Mouse (Mus musculus) E14TG2a.4 (cell line): ENCODE measurements at regions not wholly inside any gene's neighbourhood (a gene's known extent, or its start where the extent isn't known, plus 50 kb on each side); places are given as distances from the start of the nearest gene placed in this dataset.

Source experiments
- H3K27me3 ChIP-seq: 2 replicates; pipeline ENCODE4 v1.6.1; 2014; ENCODE audit warnings: low read length, control low read depth; ENCODE audit not compliant: insufficient read depth
- H3K36me3 ChIP-seq: 2 replicates; pipeline ENCODE4 v1.6.1; 2014; ENCODE audit warnings: low read length, control low read depth; ENCODE audit not compliant: insufficient read depth
- H3K4me1 ChIP-seq: replicated peaks from 2 replicates; pipeline ENCODE4 v1.6.1; 2014; ENCODE audit warnings: low read depth, low read length, control low read depth
- H3K4me3 ChIP-seq: replicated peaks from 2 replicates; pipeline ENCODE4 v1.5.1; 2014; ENCODE audit warnings: mild to moderate bottlenecking, low read length
- H3K9me3 ChIP-seq: 2 replicates; pipeline ENCODE4 v1.6.1; 2014; ENCODE audit warnings: low read length, control low read depth
- CTCF ChIP-seq: conservative IDR thresholded peaks from 2 replicates; pipeline ENCODE4 v1.5.1; 2014; ENCODE audit warnings: low read length
- NANOG ChIP-seq: IDR thresholded peaks from 2 replicates; pipeline ENCODE4 v1.6.1; 2014; ENCODE audit warnings: borderline replicate concordance, low read length, mixed read lengths
- POU5F1 ChIP-seq: IDR thresholded peaks from 2 replicates; pipeline ENCODE4 v1.6.1; 2014; ENCODE audit warnings: low read length, borderline replicate concordance

DNA sequence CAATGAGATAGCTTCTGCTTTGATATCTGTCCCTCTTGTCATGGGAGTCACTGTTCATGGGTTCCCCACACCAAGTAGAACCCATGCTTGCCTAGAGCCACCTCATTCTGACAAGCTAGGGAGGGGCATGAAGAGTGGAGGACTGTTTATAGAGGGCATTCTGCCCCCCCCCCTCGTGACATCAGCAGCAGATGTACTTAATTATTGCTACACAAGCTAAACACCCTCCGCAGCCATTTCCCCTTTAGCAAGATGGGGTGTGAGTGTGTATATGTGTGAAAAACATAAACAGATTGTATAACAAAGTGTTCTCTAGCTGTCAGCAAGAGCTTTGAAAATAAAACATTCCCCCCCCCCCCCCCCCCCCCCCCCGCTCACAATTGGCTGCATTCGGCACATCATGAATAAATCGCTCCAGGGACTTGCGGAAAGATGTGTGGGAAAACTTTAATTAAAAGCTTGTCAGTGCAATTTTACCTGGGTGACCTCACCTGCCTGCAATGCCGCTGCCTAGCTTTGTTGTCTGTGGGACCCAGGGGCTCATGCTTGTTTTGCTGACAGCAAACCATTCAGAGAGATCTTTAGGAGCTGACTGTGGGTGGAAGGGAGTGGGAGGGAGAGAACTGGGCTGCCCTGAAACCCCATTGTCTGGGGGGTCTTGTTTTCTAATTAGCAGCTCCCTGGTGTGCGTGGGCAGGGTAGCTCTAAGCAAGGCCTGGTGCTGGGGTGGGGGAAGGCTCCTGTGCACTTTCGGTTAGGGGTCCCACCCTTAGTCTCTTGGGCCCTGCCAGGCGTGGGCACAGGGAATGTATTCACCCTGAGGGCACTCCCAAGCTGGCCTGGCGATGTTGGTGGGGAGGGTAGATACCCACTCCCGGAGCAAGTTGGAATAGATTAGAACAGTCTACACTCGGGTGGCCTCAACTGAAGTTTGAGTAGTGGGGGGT lies 63.4 kb downstream of the Irx2 start:
- no peaks in the 10 kb centered on the region for H3K27me3 ChIP-seq

DNA sequence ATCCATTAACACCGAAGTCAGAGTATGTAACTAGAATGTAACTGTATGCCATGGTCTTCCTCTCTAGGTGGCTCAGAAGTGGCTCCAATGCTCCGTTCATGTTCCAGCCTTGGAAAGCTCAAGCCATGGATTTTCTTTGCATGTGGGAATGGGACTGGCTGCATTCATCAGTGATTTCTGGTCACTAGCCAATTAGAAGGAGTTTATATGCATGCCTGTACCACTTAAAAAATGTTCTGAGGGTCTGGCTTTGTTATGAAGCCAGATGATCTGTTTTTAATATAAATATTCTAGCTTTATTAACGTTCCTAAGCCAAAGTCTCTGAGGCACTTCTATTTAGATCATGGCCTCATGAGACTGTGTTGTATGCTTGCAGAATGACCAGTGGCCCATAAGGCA lies 78.8 kb downstream of the Irx2 start:
- no peaks in the 10 kb centered on the region for H3K4me1 ChIP-seq
- no peak overlapping the region for H3K4me3 ChIP-seq
- no peaks in the 10 kb centered on the region for H3K27me3 ChIP-seq
- no peaks in the 10 kb centered on the region for H3K36me3 ChIP-seq
- TF ChIP-seq POU5F1, result no peak
- no peak for TF ChIP-seq CTCF
- no peak for TF ChIP-seq NANOG
- no peaks in the 10 kb centered on the region for H3K9me3 ChIP-seq

More for the DNA sequence above, 63.4 kb downstream of the Irx2 start:
- Histone ChIP-seq H3K36me3 (no peaks in the 10 kb centered on the region), H3K4me3 (no peak overlapping the region), H3K9me3 (no peaks in the 10 kb centered on the region), H3K4me1 (no peaks in the 10 kb centered on the region)
- TF ChIP-seq NANOG (no peak), CTCF (no peak), POU5F1 (no peak)

DNA sequence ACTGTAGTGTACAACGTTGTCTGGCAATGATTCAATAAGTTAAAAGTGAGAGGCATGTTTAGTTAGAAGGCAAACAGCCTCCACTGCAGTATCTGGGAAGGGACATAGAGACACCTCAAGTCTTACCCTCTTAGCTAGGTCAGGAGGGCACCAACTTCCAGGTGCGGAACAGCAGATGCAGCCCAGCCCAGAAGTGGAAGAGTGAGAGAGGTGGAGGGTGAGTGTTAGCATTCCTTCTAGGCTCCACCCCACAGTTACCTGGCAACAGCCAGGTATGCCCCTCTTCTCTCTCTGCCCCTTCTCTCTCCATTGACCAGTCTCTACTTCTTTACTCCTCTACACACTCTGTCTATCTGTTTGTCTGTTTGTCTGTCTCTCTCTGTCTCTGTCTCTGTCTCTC lies 80.1 kb downstream of the Irx2 start:
- Histone ChIP-seq H3K27me3 (no peaks in the 10 kb centered on the region), H3K36me3 (no peaks in the 10 kb centered on the region), H3K9me3 (no peaks in the 10 kb centered on the region), H3K4me1 (no peaks in the 10 kb centered on the region), H3K4me3 (no peak overlapping the region)
- no peak for TF ChIP-seq NANOG
- no peak for TF ChIP-seq POU5F1
- no peak for TF ChIP-seq CTCF

DNA sequence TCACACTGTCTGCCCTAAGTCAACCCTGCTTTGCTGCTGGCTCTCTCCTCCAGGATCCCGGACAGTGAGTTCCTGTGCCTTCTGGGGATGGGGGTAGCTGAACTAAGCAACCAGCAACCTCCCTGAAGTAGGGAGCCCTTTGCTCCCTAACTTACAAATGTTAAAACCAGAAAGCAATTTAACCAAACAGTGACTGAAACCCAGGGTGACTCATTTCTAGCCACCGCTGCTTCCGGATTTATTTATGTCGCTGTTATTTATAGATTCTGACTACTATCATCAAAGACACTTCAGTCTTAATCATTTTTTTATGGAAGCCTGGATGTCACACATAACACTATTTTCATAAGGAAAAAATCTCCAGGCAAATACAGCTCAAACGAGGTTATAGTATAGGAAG lies 81.4 kb downstream of the Irx2 start:
- Histone ChIP-seq H3K27me3 (no peaks in the 10 kb centered on the region), H3K36me3 (no peaks in the 10 kb centered on the region), H3K9me3 (no peaks in the 10 kb centered on the region), H3K4me1 (no peaks in the 10 kb centered on the region), H3K4me3 (no peak overlapping the region)
- TF ChIP-seq CTCF, result no peak
- TF ChIP-seq NANOG, result no peak
- TF ChIP-seq POU5F1, result no peak

DNA sequence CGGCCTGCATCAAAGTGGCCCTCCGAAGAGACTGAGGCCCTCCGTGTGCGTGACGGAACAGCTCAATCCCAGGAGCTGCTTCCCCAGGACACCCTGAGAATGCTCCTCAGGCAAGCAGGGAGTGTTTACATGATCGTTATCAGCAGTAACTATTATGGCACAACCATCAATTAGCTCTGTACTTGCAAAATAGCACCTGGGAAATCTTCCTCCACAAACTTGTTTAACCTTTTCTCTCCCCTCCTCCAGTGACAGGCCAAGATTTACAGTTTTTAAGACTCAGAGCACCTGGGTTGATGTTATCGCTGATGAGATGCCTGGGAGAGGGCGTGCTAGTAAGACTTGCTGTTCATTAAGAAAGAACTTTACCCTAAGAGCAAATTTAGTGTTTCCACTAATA lies 82.5 kb downstream of the Irx2 start:
- no peak for TF ChIP-seq POU5F1
- no peak for TF ChIP-seq CTCF
- TF ChIP-seq NANOG, result no peak
- Histone ChIP-seq H3K9me3 (no peaks in the 10 kb centered on the region), H3K27me3 (no peaks in the 10 kb centered on the region), H3K4me3 (no peak overlapping the region), H3K4me1 (no peaks in the 10 kb centered on the region), H3K36me3 (no peaks in the 10 kb centered on the region)

DNA sequence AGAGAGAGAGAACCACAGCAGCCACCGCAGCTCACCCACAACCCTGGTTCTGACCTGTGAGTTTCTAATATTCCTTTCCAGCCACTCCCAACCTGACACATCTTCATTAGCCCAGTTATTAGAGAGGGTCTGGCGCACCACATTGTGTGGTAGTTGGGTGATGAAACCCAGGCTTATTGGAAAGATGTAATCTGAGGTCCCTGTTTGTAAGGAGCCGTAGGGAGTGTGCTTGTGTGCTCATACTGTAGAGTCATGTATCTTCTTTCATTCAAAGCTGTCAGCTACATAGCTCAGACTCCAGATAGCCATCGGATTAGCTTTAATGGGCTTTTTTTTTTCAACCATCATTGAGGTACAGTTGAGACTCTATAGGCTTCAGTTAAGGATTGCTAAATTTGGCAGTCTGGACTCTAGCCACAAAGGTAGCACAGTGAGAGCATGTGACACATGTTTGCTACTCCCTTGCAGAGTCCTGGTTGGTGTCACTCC lies 83.3 kb downstream of the Irx2 start:
- Histone ChIP-seq H3K4me3 (no peak overlapping the region), H3K36me3 (no peaks in the 10 kb centered on the region)

DNA sequence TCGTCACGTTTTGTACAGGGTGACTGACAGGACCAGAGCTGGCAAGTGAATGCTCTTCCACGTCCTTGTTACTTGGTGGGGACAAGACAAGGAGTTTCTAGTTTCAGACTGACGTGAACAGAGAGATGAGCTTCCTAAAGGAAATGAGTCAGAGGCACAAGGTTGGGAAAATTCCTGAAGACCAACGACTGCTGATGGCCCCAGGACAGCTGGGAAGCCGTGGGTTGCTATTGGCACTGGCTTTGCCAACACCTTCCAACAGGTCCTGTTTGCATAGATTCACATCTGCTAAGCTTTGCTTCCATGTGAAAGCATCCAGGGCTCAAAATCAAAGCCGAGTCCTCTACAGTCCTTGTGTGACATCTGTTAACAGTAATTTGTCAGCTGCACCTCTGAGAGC lies 86.2 kb downstream of the Irx2 start:
- Histone ChIP-seq H3K27me3 (no peaks in the 10 kb centered on the region), H3K36me3 (no peaks in the 10 kb centered on the region), H3K4me1 (no peaks in the 10 kb centered on the region), H3K4me3 (no peak overlapping the region), H3K9me3 (no peaks in the 10 kb centered on the region)
- TF ChIP-seq CTCF, result no peak
- no peak for TF ChIP-seq NANOG
- no peak for TF ChIP-seq POU5F1

More for the DNA sequence above, 83.3 kb downstream of the Irx2 start:
- TF ChIP-seq NANOG, result no peak
- no peak for TF ChIP-seq POU5F1
- no peak for TF ChIP-seq CTCF
- Histone ChIP-seq H3K27me3 (no peaks in the 10 kb centered on the region), H3K9me3 (no peaks in the 10 kb centered on the region), H3K4me1 (no peaks in the 10 kb centered on the region)

DNA sequence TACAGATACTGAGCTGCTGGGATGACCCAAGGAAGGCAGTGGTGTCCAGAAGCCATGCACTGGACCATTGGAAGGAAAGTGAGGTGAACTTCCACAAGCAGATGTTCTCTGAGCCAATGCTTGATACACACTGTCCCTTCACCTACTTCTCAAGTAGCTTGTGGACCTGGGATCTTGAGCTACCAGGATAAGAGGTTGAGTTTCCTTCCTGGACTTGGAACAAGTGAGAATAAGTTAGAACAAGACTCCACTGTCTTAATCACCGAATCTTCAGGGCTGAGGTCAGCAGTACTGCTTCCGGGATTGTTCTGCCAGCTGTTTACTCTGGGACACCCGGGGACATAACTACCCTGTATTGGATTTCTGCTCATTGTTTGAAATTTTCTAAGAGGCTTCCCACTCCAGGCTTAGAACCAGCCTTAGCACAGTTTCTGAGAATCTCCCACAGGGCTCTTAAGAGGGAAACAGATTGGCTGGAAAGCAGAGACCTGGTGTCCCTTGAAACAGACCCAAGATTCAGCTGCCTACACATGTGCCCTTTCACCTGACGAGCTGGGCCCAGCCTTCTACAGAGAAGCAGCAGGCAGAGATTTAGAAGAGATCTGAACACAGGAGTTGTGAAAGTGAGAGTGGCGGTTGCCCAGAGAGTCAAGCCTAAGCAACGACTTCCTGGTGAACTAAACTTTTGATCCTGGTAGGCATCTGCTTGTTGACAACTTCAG lies 87.5 kb downstream of the Irx2 start:
- TF ChIP-seq CTCF (no peak), NANOG (no peak), POU5F1 (no peak)
- Histone ChIP-seq H3K4me3 (no peak overlapping the region), H3K27me3 (no peaks in the 10 kb centered on the region), H3K36me3 (no peaks in the 10 kb centered on the region), H3K9me3 (no peaks in the 10 kb centered on the region), H3K4me1 (no peaks in the 10 kb centered on the region)
